Mouse (Mus musculus) lung, adult 2 months (tissue): ENCODE data around the gene Dcst1.

Experiments used
- CTCF ChIP-seq: fragments of 200-500 bp; IDR thresholded peaks from 2 replicates; pipeline ENCODE4 v1.5.1; 2011; ENCODE audit warnings: mild to moderate bottlenecking, low read length, control low read depth; ENCODE audit not compliant: insufficient read depth
- POLR2A ChIP-seq: fragments of 200-500 bp; IDR thresholded peaks from 2 replicates; pipeline ENCODE4 v1.6.1; 2011; ENCODE audit warnings: low read depth, mild to moderate bottlenecking, control low read depth, low read length, borderline replicate concordance; ENCODE audit errors: extremely low read depth

DNA sequence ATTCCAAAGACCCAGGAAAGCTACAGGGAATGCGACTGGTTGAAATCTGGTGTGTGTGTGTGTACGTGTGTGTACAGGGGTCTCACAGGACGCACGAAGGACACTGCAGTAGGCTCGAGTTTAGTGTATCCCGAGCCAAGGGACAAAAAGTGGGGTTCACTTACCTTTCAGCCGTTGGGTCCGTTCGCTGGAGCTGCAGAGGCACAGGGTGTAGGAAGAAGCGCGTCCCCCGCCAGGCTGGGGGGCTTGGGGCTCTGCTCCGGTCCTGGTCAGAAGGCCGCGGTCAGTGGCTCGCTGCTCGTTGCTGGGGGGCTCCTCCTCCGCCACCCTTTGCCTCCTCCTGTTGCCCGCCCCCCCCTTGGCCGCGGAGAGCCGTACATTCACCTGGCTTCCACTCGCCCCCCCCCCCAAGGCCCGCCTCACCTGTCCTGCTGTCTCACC is 27.8 kb upstream of the Dcst1 start:
- TF ChIP-seq POLR2A: no peak
- TF ChIP-seq CTCF: no peak
